ENCODE assay signal across 9 mouse cellular contexts in the genomic region with DNA sequence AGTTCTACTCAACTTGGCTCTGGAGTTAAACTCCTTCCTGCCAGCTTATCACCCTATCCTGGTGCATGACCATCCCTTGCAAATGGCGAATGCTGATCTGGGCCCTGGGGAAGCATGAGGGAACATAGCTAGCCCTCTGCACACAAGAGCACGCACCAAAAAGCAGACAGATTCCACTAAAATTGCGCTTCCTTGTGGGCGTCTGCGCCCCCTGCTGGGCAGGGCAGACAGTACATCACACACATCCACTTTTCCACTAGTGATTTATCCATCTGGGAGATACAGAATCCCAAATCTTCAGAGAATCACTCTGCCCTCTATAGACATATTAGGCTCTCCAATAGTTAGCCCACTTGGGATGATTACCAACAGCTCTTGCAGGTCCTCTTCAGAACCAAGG. TPM values are rescaled to one million over a fixed set of nuclear protein-coding genes. Genes with fewer than 3 reads are reported as not detected.
DNase-seq lines count a peak whose midpoint lies in the region; ATAC-seq and TF ChIP-seq lines count a peak whose summit lies in the region.
"Had no signal": no experiment of that assay in that cellular context is flagged by ENCODE, and none has a peak within 500 bp of the region (broad histone marks: within the 10 kb centered on the region; RNA-seq: fewer than 3 reads in every experiment).

No protein-coding gene starts in this region.

- TF ChIP-seq POLR2A in testis, adult 2 months (IDR thresholded peaks at IDR 0.05; ENCODE audit: control insufficient read depth, low read depth, low read length), result no peak

- H3K4me1 ChIP-seq in testis, adult 2 months (ENCODE audit: control insufficient read depth, insufficient read depth, low read length), result no peaks in the 10 kb centered on the region
- H3K4me1 ChIP-seq: liver, embryonic 15.5 days had no signal

- H3K27ac ChIP-seq in testis, adult 2 months (ENCODE audit: control insufficient read depth, insufficient read depth, low read depth, low read length), result no peak overlapping the region
- H3K27ac ChIP-seq: liver, embryonic 15.5 days had no signal

- DNase-seq in adrenal gland, adult 18-20 months (ENCODE audit: low spot score in 2 of 2), result peak; percentile 21 to 42
- DNase-seq in adrenal gland, postnatal 4 days (ENCODE audit: low spot score in 2 of 2), result no peak
- DNase-seq in testis, postnatal 14 days (ENCODE audit: low spot score), result no peak
- DNase-seq in thymus, postnatal 36 days, result peak; percentile 21 to 26
- no peak for DNase-seq in spleen, postnatal 36 days (ENCODE audit: low spot score in 2 of 2)
- no peak for DNase-seq in right cerebral cortex, postnatal 14 days

- no peaks in the 10 kb centered on the region for H3K36me3 ChIP-seq in testis, adult 2 months (ENCODE audit: control insufficient read depth, insufficient read depth, low read length)
- H3K36me3 ChIP-seq: liver, embryonic 15.5 days had no signal

- ATAC-seq in inflammation-experienced regulatory T-cells, adult 6 months, result peak; percentile 63

- TF ChIP-seq CTCF in testis, adult 2 months (IDR thresholded peaks at IDR 0.05; ENCODE audit: control insufficient read depth, insufficient read depth, insufficient replicate concordance, low read depth, low read length), result peak; percentile 86

- no peaks in the 10 kb centered on the region for H3K27me3 ChIP-seq in testis, adult 2 months (ENCODE audit: control insufficient read depth, insufficient read depth, low read length)
- H3K27me3 ChIP-seq: liver, embryonic 15.5 days had no signal

- no peak overlapping the region for H3K4me3 ChIP-seq in testis, adult 2 months (ENCODE audit: control insufficient read depth, low read depth, low read length)
- H3K4me3 ChIP-seq: liver, embryonic 15.5 days had no signal

RNA-seq across cellular contexts. Expression of gene Crlf2, which starts 37.9 kb away (rescaled TPM):
- total RNA-seq in adrenal gland, adult 18-20 months (2021), result 10 to 100 TPM; 36.6 to 38.6 TPM
- total RNA-seq in adrenal gland, postnatal 4 days (2021), result 10 to 100 TPM; 31.6 to 36.4 TPM
- 24.0 and 26.3 TPM in 2 replicates for polyA plus RNA-seq in testis, adult 2 months (2012; rRNA removed)
- 10 to 100 TPM in 1 of 3 experiments, 1 to 10 TPM in 2; 4.5 to 10.3 (median 7.9) TPM for polyA plus RNA-seq in inflammation-experienced regulatory T-cells, adult 6 months (2017; shearing (Covaris generic))

Comparison
In these comparisons a context has a peak if more than half of its experiments do, and no peak if none do; other contexts are left out.
1. DNase-seq: peak in adrenal gland, adult 18-20 months (2 of 2) and thymus, postnatal 36 days (2 of 2); none in adrenal gland, postnatal 4 days (0 of 2), testis, postnatal 14 days (single experiment), spleen, postnatal 36 days (0 of 2) and right cerebral cortex, postnatal 14 days (single experiment).